Mouse (Mus musculus): ENCODE results near the gene Surf2.

DNA sequence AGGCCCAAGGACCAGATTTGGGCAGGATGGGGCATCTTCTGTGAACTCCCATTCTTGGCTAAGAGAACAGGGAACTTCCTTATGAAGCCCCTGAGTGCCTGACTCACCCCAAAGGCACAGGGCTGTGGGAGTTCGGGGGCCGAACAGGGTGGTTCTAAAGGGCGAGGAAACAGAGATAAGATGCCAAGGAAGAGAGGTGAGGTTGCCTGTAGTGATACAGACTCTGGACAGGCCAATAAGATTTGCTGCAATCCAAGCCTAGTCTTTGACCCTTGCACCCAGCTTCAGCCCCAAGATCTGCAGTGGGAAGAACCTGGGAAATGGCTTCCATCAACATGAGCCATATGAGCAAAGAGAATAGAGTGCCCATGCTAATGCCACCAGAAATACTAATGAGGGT, 27.1 kb downstream of the Surf2 start:
- TF ChIP-seq FLI1 (IDR thresholded peaks at IDR 0.05; ENCODE audit: low read length): no peak
- TF ChIP-seq GATA1 (IDR thresholded peaks at IDR 0.05; ENCODE audit: borderline replicate concordance, low read length): no peak
